Mouse (Mus musculus): Measurements from ENCODE around the gene Oma1. TPM values are rescaled to one million over a fixed set of nuclear protein-coding genes. Genes with fewer than 3 reads are reported as not detected.

The Oma1 gene
- 39.7 TPM for polyA plus RNA-seq (2017; shearing (Covaris generic))

GRCm38 (mm10) chr4:103313587-103314525 is at the start of gene Oma1:
Gene Oma1 (plus strand): TSS chr4:103313812.

DNA sequence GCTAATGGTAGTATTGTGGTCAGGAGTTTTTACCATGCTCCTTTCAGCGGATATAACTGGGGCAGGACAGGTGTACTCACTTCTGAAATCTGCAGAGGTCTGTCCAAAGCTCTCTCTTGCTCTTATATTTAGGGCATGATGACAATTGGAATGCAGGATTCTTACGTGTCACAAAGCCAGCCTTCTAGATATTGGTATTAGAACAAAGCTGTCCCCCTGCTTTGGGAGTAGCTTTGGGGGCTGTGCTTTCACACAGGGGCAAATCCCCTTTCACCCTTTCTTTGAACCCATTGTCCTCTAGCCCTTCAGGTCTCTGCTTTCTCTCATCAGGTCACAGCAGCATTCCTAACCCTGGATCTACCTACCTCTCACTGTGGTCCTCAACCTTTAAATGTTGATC is 22.8 kb upstream of the Oma1 start, which contains the start of gene 4921539E11Rik:
4921539E11Rik (minus strand) TSS at position 101 of the 400 bp plus-strand sequence.

Other genes starting within 250 kb of the Oma1 start
- 82.8 TPM for gene Mier1, start 199.4 kb upstream of the Oma1 start, polyA plus RNA-seq (2017; shearing (Covaris generic))
- 4.4 TPM for gene Wdr78, start 199.3 kb upstream of the Oma1 start, polyA plus RNA-seq (2017; shearing (Covaris generic))
- gene Slc35d1, start 98.6 kb upstream of the Oma1 start, polyA plus RNA-seq (2017; shearing (Covaris generic)), result 34.7 TPM
- gene 4921539E11Rik, start 22.9 kb upstream of the Oma1 start, polyA plus RNA-seq (2017; shearing (Covaris generic)), result not detected